In the genomic region with DNA sequence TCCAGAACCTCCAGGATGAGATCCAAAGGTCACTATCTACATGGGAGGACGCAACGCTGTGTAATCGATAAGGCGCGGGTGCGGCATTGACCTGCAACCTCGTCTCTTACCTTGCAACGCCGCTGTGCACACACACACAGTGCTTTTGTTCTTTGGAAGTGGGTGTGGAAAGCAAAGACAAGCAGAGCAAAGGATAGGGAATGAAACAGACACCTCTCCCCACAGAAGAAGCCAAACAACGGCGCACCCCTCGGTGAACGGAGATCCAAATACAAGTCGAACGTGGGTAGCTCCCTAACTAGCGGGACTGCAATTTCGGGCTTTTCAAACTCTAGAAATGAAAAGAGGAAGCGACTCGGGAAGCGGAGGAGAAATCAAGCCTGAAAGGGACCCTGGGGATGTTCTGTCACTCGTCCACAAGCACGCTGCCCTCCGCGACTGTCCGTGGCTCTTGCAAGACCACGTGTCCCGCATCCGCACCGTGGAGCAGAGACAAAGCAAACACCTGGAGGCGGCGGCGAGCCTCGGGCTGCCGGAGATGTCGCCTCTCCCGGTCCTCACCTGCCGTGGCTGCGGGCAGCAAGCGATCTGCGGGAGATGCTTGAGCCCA, we compare ENCODE assay signal across 8 mouse cellular contexts. TPM values are rescaled to one million over a fixed set of nuclear protein-coding genes. Genes with fewer than 3 reads are reported as not detected.
DNase-seq lines count a peak whose midpoint lies in the region; ATAC-seq and TF ChIP-seq lines count a peak whose summit lies in the region.

No protein-coding gene starts in this region.

- under 1% methylated on average over 40 of the region's 40 CpGs for WGBS in heart, embryonic 12.5 days
- under 1% methylated on average over 40 of the region's 40 CpGs for WGBS in embryonic facial prominence, embryonic 13.5 days
- WGBS in limb, embryonic 12.5 days = under 1% methylated on average over 40 of the region's 40 CpGs
- under 1% methylated on average over 40 of the region's 40 CpGs for WGBS in midbrain, embryonic 16.5 days

- peak; percentile 58 for ATAC-seq in heart, embryonic 12.5 days (ENCODE audit: insufficient number of reproducible peaks, low FRiP score)
- peak; percentile 23 for ATAC-seq in Patski
- ATAC-seq in embryonic facial prominence, embryonic 13.5 days (ENCODE audit: insufficient number of reproducible peaks, insufficient read depth, low FRiP score, low TSS enrichment, low read depth) = no peak; the same call in 1 of the 2 replicates
- ATAC-seq in limb, embryonic 12.5 days (ENCODE audit: insufficient number of reproducible peaks, insufficient read depth, low FRiP score, low TSS enrichment, low read depth) = peak; percentile 67; the same call in 1 of the 2 replicates
- peak; percentile 78 for ATAC-seq in midbrain, embryonic 16.5 days

- H3K36me3 ChIP-seq in heart, embryonic 12.5 days = no peaks in the 10 kb centered on the region
- no peaks in the 10 kb centered on the region for H3K36me3 ChIP-seq in embryonic facial prominence, embryonic 13.5 days
- H3K36me3 ChIP-seq in limb, embryonic 12.5 days = no peaks in the 10 kb centered on the region
- H3K36me3 ChIP-seq in midbrain, embryonic 16.5 days (ENCODE audit: control insufficient read depth, insufficient read depth, low read length) = no peaks in the 10 kb centered on the region

- CTCF ChIA-PET in Patski (lab: Charles Lee) = interaction anchor here (3.7 kb wide), 1 partner anchor 15 kb away, joined by 15 read pairs; no protein-coding TSS in a partner anchor

- in situ Hi-C loops in Patski (cut with MboI; ENCODE audit: low pct_unique_long_range_greater_than_20kb) = loop anchor here (5.0 kb wide), 1 partner anchor 112 kb away; no protein-coding TSS in a partner anchor

- peak overlapping the region; percentile 98 for H3K4me3 ChIP-seq in heart, embryonic 12.5 days
- H3K4me3 ChIP-seq in embryonic facial prominence, embryonic 13.5 days = peak overlapping the region; percentile 82
- peak overlapping the region; percentile 82 for H3K4me3 ChIP-seq in limb, embryonic 12.5 days (replicated peaks)
- peak overlapping the region; percentile 72 for H3K4me3 ChIP-seq in midbrain, embryonic 16.5 days (ENCODE audit: low read depth, low read length)

- peaks cover 13% of the 10 kb centered on the region; the same call in 1 of the 2 replicates for H3K4me1 ChIP-seq in heart, embryonic 12.5 days (replicated peaks)
- peaks cover 15% of the 10 kb centered on the region for H3K4me1 ChIP-seq in embryonic facial prominence, embryonic 13.5 days
- H3K4me1 ChIP-seq in limb, embryonic 12.5 days (replicated peaks) = peaks cover 16% of the 10 kb centered on the region
- H3K4me1 ChIP-seq in midbrain, embryonic 16.5 days (ENCODE audit: control insufficient read depth, insufficient read depth, low read length) = peaks cover 29% of the 10 kb centered on the region

- H3K9ac ChIP-seq in heart, embryonic 12.5 days = peak overlapping the region; percentile 94
- H3K9ac ChIP-seq in embryonic facial prominence, embryonic 13.5 days = peak overlapping the region; percentile 89
- H3K9ac ChIP-seq in limb, embryonic 12.5 days (replicated peaks) = peak overlapping the region; percentile 82
- H3K9ac ChIP-seq in midbrain, embryonic 16.5 days (ENCODE audit: low read depth, low read length) = peak overlapping the region; percentile 84

- POLR2A ChIA-PET in Patski (lab: Charles Lee) = interaction anchor here (0.5 kb wide), 1 partner anchor 53 kb away, joined by 3 read pairs; no protein-coding TSS in a partner anchor

- no peaks in the 10 kb centered on the region for H3K9me3 ChIP-seq in heart, embryonic 12.5 days (replicated peaks)
- no peaks in the 10 kb centered on the region for H3K9me3 ChIP-seq in embryonic facial prominence, embryonic 13.5 days
- no peaks in the 10 kb centered on the region for H3K9me3 ChIP-seq in limb, embryonic 12.5 days
- H3K9me3 ChIP-seq in midbrain, embryonic 16.5 days (replicated peaks; ENCODE audit: control insufficient read depth, low read length, poor library complexity, severe bottlenecking) = no peaks in the 10 kb centered on the region

- peak overlapping the region; percentile 96 for H3K27ac ChIP-seq in heart, embryonic 12.5 days (ENCODE audit: poor library complexity, severe bottlenecking)
- H3K27ac ChIP-seq in embryonic facial prominence, embryonic 13.5 days = peak overlapping the region; percentile 88
- H3K27ac ChIP-seq in limb, embryonic 12.5 days = peak overlapping the region; percentile 50; the same call in 1 of the 2 replicates
- H3K27ac ChIP-seq in midbrain, embryonic 16.5 days (ENCODE audit: low read length) = peak overlapping the region; percentile 92

- no peak for DNase-seq in heart, adult 11 months
- DNase-seq in Patski (ENCODE audit: low read depth, low spot score) = no peak
- DNase-seq in heart, postnatal 36 days = peak; percentile 27 to 40
- DNase-seq in urinary bladder, adult 2 months (ENCODE audit: low spot score) = peak; percentile 24

- TF ChIP-seq CTCF in Patski (IDR thresholded peaks at IDR 0.05) = no peak

- intact Hi-C loops in heart, postnatal 36 days (cut with DNase I) = loop anchor here (5.0 kb wide), 1 partner anchor 107 kb away; the partner anchor contains the start of gene D1Ertd622e

- peak overlapping the region; percentile 70 for H3K4me2 ChIP-seq in heart, embryonic 12.5 days
- H3K4me2 ChIP-seq in embryonic facial prominence, embryonic 13.5 days = peak overlapping the region; percentile 68
- H3K4me2 ChIP-seq in limb, embryonic 12.5 days = peak overlapping the region; percentile 59
- H3K4me2 ChIP-seq in midbrain, embryonic 16.5 days (ENCODE audit: low read length) = peak overlapping the region; percentile 81

- H3K27me3 ChIP-seq in heart, embryonic 12.5 days (replicated peaks) = no peaks in the 10 kb centered on the region
- H3K27me3 ChIP-seq in Patski = no peaks in the 10 kb centered on the region
- H3K27me3 ChIP-seq in embryonic facial prominence, embryonic 13.5 days = no peaks in the 10 kb centered on the region
- peaks cover 3% of the 10 kb centered on the region; the same call in 1 of the 2 replicates for H3K27me3 ChIP-seq in limb, embryonic 12.5 days
- H3K27me3 ChIP-seq in midbrain, embryonic 16.5 days (ENCODE audit: control insufficient read depth, insufficient read depth, low read depth, low read length) = no peaks in the 10 kb centered on the region

RNA-seq across cellular contexts. Expression of gene Gin1, which starts 0.6 kb away (rescaled TPM):
- polyA plus RNA-seq in heart, embryonic 12.5 days (2016; fragmentation: Nextera tagmentation; extraction: Ambion mirVana) = 17.1 and 17.8 TPM in 2 replicates
- 9.5 TPM for polyA plus RNA-seq in Patski (2021)
- 18.9 and 19.7 TPM in 2 replicates for polyA plus RNA-seq in embryonic facial prominence, embryonic 13.5 days (2015; fragmentation: Nextera tagmentation; extraction: Ambion mirVana)
- total RNA-seq in heart, postnatal 36 days (2021) = 1 to 10 TPM; 6.3 to 7.7 TPM
- 15.4 and 20.3 TPM in 2 replicates for polyA plus RNA-seq in limb, embryonic 12.5 days (2016; fragmentation: Nextera tagmentation; extraction: Ambion mirVana)
- polyA plus RNA-seq in midbrain, embryonic 16.5 days (2015; fragmentation: Nextera tagmentation; extraction: Ambion mirVana) = 13.5 and 16.8 TPM in 2 replicates
- 8.6 and 9.2 TPM in 2 replicates for polyA plus RNA-seq in urinary bladder, adult 2 months (2012; rRNA removed)

RNA-seq across cellular contexts. Expression of gene Ppip5k2, which starts 0.8 kb away (rescaled TPM):
- polyA plus RNA-seq in heart, embryonic 12.5 days (2016; fragmentation: Nextera tagmentation; extraction: Ambion mirVana) = 50.8 and 50.9 TPM in 2 replicates
- polyA plus RNA-seq in Patski (2021) = 32.8 TPM
- 32.2 and 35.8 TPM in 2 replicates for polyA plus RNA-seq in embryonic facial prominence, embryonic 13.5 days (2015; fragmentation: Nextera tagmentation; extraction: Ambion mirVana)
- 100 to 1,000 TPM in 1 of 2 experiments, 10 to 100 TPM in 1; 86.8 to 102 TPM for total RNA-seq in heart, postnatal 36 days (2021)
- 48.1 and 50.8 TPM in 2 replicates for polyA plus RNA-seq in limb, embryonic 12.5 days (2016; fragmentation: Nextera tagmentation; extraction: Ambion mirVana)
- polyA plus RNA-seq in midbrain, embryonic 16.5 days (2015; fragmentation: Nextera tagmentation; extraction: Ambion mirVana) = 62.8 and 70.1 TPM in 2 replicates
- 10.5 and 10.9 TPM in 2 replicates for polyA plus RNA-seq in urinary bladder, adult 2 months (2012; rRNA removed)

Comparison
In these comparisons a context has a peak if more than half of its experiments do, and no peak if none do; other contexts are left out.
1. DNase-seq: peak in heart, postnatal 36 days (2 of 2) and urinary bladder, adult 2 months (single experiment); none in heart, adult 11 months (single experiment) and Patski (single experiment).
2. Peak in every context shown above with its lines, with median percentiles within 50 percentile points of each other: H3K27ac ChIP-seq, H3K4me2 ChIP-seq, H3K4me3 ChIP-seq and H3K9ac ChIP-seq.